In the genomic region with DNA sequence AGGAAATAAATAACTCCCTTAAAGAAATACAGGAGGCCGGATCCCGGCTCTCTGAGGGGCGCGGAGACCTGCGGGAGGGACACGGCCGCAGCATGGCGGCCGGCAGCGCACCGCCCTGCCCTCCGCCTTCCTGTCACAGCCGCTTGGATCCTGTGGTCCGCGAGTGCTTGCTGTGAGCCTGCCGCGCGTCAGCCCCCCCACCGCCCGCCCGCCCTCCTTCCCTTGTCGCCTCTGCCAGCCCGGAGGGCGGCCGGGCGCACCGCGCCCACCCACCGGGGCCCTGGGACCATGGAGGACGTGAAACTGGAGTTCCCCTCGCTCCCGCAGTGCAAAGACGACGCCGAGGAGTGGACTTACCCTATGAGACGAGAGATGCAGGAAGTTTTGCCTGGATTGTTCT, we compare ENCODE assay signal across 8 mouse cellular contexts. TPM values are rescaled to one million over a fixed set of nuclear protein-coding genes. Genes with fewer than 3 reads are reported as not detected.
DNase-seq lines count a peak whose midpoint lies in the region; ATAC-seq and TF ChIP-seq lines count a peak whose summit lies in the region.
"Not testable (repeated sequence)": the region's sequence is repeated elsewhere in the genome, so short reads cannot be mapped to it uniquely, and the experiment has no call there.

Gene Gm14698 (plus strand): TSS at position 35 of the 400 bp plus-strand sequence.

- H3K9me3 ChIP-seq in embryonic facial prominence, embryonic 11.5 days (replicated peaks; ENCODE audit: control insufficient read depth, low read length); hindbrain, embryonic 12.5 days (replicated peaks); lung, embryonic 14.5 days (ENCODE audit: low read depth, low read length); neural tube, embryonic 11.5 days (ENCODE audit: control insufficient read depth, low read length): not testable (repeated sequence)

- not testable (repeated sequence) for H3K9ac ChIP-seq in embryonic facial prominence, embryonic 11.5 days (replicated peaks; ENCODE audit: low read length); hindbrain, embryonic 12.5 days; lung, embryonic 14.5 days; neural tube, embryonic 11.5 days (ENCODE audit: low read length)

- ATAC-seq in embryonic facial prominence, embryonic 11.5 days (replicated peaks; ENCODE audit: insufficient number of reproducible peaks, low FRiP score, low TSS enrichment, low read depth) = peak; percentile 62; the same call in 1 of the 2 replicates
- ATAC-seq in hindbrain, embryonic 12.5 days (ENCODE audit: low FRiP score) = peak; percentile 85
- ATAC-seq in lung, embryonic 14.5 days (ENCODE audit: insufficient read depth) = peak; percentile 93
- peak; percentile 87 for ATAC-seq in neural tube, embryonic 11.5 days (ENCODE audit: insufficient read depth, low FRiP score, low TSS enrichment)

- H3K4me2 ChIP-seq in embryonic facial prominence, embryonic 11.5 days (ENCODE audit: low read depth, low read length) = peak within 1 kb of the TSS; percentile 7; the same call in 1 of the 2 replicates
- H3K4me2 ChIP-seq in hindbrain, embryonic 12.5 days (replicated peaks) = peak within 1 kb of the TSS; percentile 42
- peak within 1 kb of the TSS; percentile 43 for H3K4me2 ChIP-seq in lung, embryonic 14.5 days
- H3K4me2 ChIP-seq in neural tube, embryonic 11.5 days (ENCODE audit: low read depth) = peak within 1 kb of the TSS; percentile 22; the same call in 1 of the 2 replicates

- TF ChIP-seq CTCF in lung, embryonic 14.5 days (IDR thresholded peaks at IDR 0.05; ENCODE audit: low read depth) = not testable (repeated sequence)

- 19% methylated on average over 17 of the region's 36 CpGs for WGBS in embryonic facial prominence, embryonic 11.5 days
- 17% methylated on average over 24 of the region's 36 CpGs for WGBS in hindbrain, embryonic 12.5 days
- 4% methylated on average over 17 of the region's 36 CpGs for WGBS in lung, embryonic 14.5 days
- 11% methylated on average over 16 of the region's 36 CpGs for WGBS in neural tube, embryonic 11.5 days

- not testable (repeated sequence) for H3K27ac ChIP-seq in embryonic facial prominence, embryonic 11.5 days (replicated peaks; ENCODE audit: low read depth, low read length); hindbrain, embryonic 12.5 days; lung, embryonic 14.5 days (ENCODE audit: low read depth); neural tube, embryonic 11.5 days (ENCODE audit: low read depth, low read length)

- H3K36me3 ChIP-seq in embryonic facial prominence, embryonic 11.5 days (replicated peaks; ENCODE audit: control insufficient read depth, insufficient read depth, low read depth, low read length); hindbrain, embryonic 12.5 days; lung, embryonic 14.5 days (ENCODE audit: insufficient read depth); neural tube, embryonic 11.5 days (ENCODE audit: control insufficient read depth, insufficient read depth, low read length): not testable (repeated sequence)

- not testable (repeated sequence) for H3K4me1 ChIP-seq in embryonic facial prominence, embryonic 11.5 days (ENCODE audit: control insufficient read depth, insufficient read depth, low read length); hindbrain, embryonic 12.5 days; lung, embryonic 14.5 days (ENCODE audit: insufficient read depth); neural tube, embryonic 11.5 days (ENCODE audit: control insufficient read depth, insufficient read depth, low read length)

- not testable (repeated sequence) for H3K27me3 ChIP-seq in embryonic facial prominence, embryonic 11.5 days (ENCODE audit: control insufficient read depth, insufficient read depth, low read length); hindbrain, embryonic 12.5 days; lung, embryonic 14.5 days (ENCODE audit: insufficient read depth, low read length); neural tube, embryonic 11.5 days (ENCODE audit: control insufficient read depth, insufficient read depth, low read length)

- H3K4me3 ChIP-seq in embryonic facial prominence, embryonic 11.5 days (ENCODE audit: low read depth, low read length) = peak within 1 kb of the TSS; percentile 22; the same call in 1 of the 2 replicates
- H3K4me3 ChIP-seq in hindbrain, embryonic 12.5 days = peak within 1 kb of the TSS; percentile 29
- peak within 1 kb of the TSS; percentile 22; the same call in 1 of the 2 replicates for H3K4me3 ChIP-seq in lung, embryonic 14.5 days (ENCODE audit: low read depth, low read length)
- H3K4me3 ChIP-seq in neural tube, embryonic 11.5 days (ENCODE audit: low read depth, low read length) = peak within 1 kb of the TSS; percentile 15; the same call in 1 of the 2 replicates

- peak; percentile 16 for DNase-seq in adrenal gland, postnatal 10 days
- DNase-seq in embryonic facial prominence, embryonic 11.5 days (ENCODE audit: low spot score) = peak; percentile 8
- DNase-seq in gastrocnemius, postnatal 10 days = peak; percentile 3
- DNase-seq in kidney, postnatal 14 days = peak; percentile 4
- peak; percentile 23 for DNase-seq in lung, embryonic 14.5 days
- DNase-seq in neural tube, embryonic 11.5 days (ENCODE audit: low spot score) = peak; percentile 13
- DNase-seq in thymus, postnatal 25 days = peak; percentile 4

RNA-seq across cellular contexts. Expression of gene Gm14698, which starts in this region (rescaled TPM):
- total RNA-seq in adrenal gland, postnatal 10 days (2021) = 1 to 10 TPM; 1.5 to 2.1 TPM
- polyA plus RNA-seq in embryonic facial prominence, embryonic 11.5 days (2014; fragmentation: Nextera tagmentation; extraction: Ambion mirVana) = 4.5 and 5.7 TPM in 2 replicates
- 1 to 10 TPM; 3.8 to 3.9 TPM for total RNA-seq in gastrocnemius, postnatal 10 days (2021)
- 3.1 and 4.1 TPM in 2 replicates for polyA plus RNA-seq in hindbrain, embryonic 12.5 days (2016; fragmentation: Nextera tagmentation; extraction: Ambion mirVana)
- 3.3 and 4.1 TPM in 2 replicates for polyA plus RNA-seq in lung, embryonic 14.5 days (2014; fragmentation: Nextera tagmentation; extraction: Ambion mirVana)
- polyA plus RNA-seq in neural tube, embryonic 11.5 days (2014; fragmentation: Nextera tagmentation; extraction: Ambion mirVana) = 2.5 and 4.0 TPM in 2 replicates
